ENCODE assay signal across 7 mouse cellular contexts in genomic region chr2:136720235-136720634, GRCm38 (mm10). TPM values are rescaled to one million over a fixed set of nuclear protein-coding genes. Genes with fewer than 3 reads are reported as not detected.
DNase-seq lines count a peak whose midpoint lies in the region; ATAC-seq lines count a peak whose summit lies in the region.

No protein-coding gene starts in this region.

- ATAC-seq in CD4-positive, CD25-positive, alpha-beta regulatory T cell, adult 4 months = no peak

- peak; percentile 42 for DNase-seq in left cerebral cortex, adult 11 months (ENCODE audit: low spot score)
- DNase-seq in left cerebral cortex, adult 8-10 months (ENCODE audit: low spot score in 2 of 2) = no peak
- DNase-seq in NIH3T3 (ENCODE audit: low read depth) = peak; percentile 85
- peak; percentile 75 for DNase-seq in cerebellum, adult 11 months
- peak; percentile 29 for DNase-seq in gastrocnemius, postnatal 14 days
- peak; percentile 30 for DNase-seq in lung, postnatal 36 days

- intact Hi-C loops in gastrocnemius, postnatal 14 days (cut with DNase I; ENCODE audit: low total_unique reads) = no loop called here

RNA-seq across cellular contexts. Expression of gene Snap25, which starts 7.0 kb away (rescaled TPM):
- 1,000 to 10,000 TPM; 2,805 to 3,008 (median 2,879) TPM for total RNA-seq in left cerebral cortex, adult 8-10 months (2022)
- total RNA-seq in gastrocnemius, postnatal 14 days (2021) = under 1 TPM in 1 of 2 experiments, not detected in 1; 0.31 TPM
- polyA plus RNA-seq in CD4-positive, CD25-positive, alpha-beta regulatory T cell, adult 4 months (2017; shearing (Covaris generic)) = not detected

Comparison
In these comparisons a context has a peak if more than half of its experiments do, and no peak if none do; other contexts are left out.
1. DNase-seq: peak in left cerebral cortex, adult 11 months (single experiment), NIH3T3 (single experiment), cerebellum, adult 11 months (single experiment), gastrocnemius, postnatal 14 days (single experiment) and lung, postnatal 36 days (single experiment); none in left cerebral cortex, adult 8-10 months (0 of 2).
2. RNA of gene Snap25, which starts 7.0 kb away (total RNA-seq): 2,805 to 3,008 TPM in left cerebral cortex, adult 8-10 months; 0.31 TPM in gastrocnemius, postnatal 14 days; every median in the first group is over 1,000 times any median in the second.